Mouse (Mus musculus): ENCODE results near the gene Baz2a.

Baz2a gene

GRCm38 (mm10) chr10:128091564-128092505, at the start of gene Baz2a:
Gene Baz2a (plus strand): TSS chr10:128091577.
- TF ChIP-seq GATA4 (IDR thresholded peaks at IDR 0.05; ENCODE audit: insufficient replicate concordance, low read length): no peak; the same call in 1 of the 2 replicates

- no peak for TF ChIP-seq GATA4 (IDR thresholded peaks at IDR 0.05; ENCODE audit: insufficient replicate concordance, low read length)
Measured at GRCm38 (mm10) chr10:128041636-128042035, 49.7 kb upstream of the Baz2a start.

GRCm38 (mm10) chr10:128042466-128042865, 48.9 kb upstream of the Baz2a start:
- TF ChIP-seq GATA4 (IDR thresholded peaks at IDR 0.05; ENCODE audit: insufficient replicate concordance, low read length): no peak

GRCm38 (mm10) chr10:128043041-128043835, 48.1 kb upstream of the Baz2a start:
- no peak for TF ChIP-seq GATA4 (IDR thresholded peaks at IDR 0.05; ENCODE audit: insufficient replicate concordance, low read length)

GRCm38 (mm10) chr10:128048157-128048556, 43.2 kb upstream of the Baz2a start:
- TF ChIP-seq GATA4 (IDR thresholded peaks at IDR 0.05; ENCODE audit: insufficient replicate concordance, low read length): no peak

- TF ChIP-seq GATA4 (IDR thresholded peaks at IDR 0.05; ENCODE audit: insufficient replicate concordance, low read length): no peak
Measured at GRCm38 (mm10) chr10:128049741-128050140, 41.6 kb upstream of the Baz2a start.

- no peak for TF ChIP-seq GATA4 (IDR thresholded peaks at IDR 0.05; ENCODE audit: insufficient replicate concordance, low read length)
Measured at GRCm38 (mm10) chr10:128050355-128050754, 41.0 kb upstream of the Baz2a start.

GRCm38 (mm10) chr10:128051589-128051988, 39.8 kb upstream of the Baz2a start:
- TF ChIP-seq GATA4 (IDR thresholded peaks at IDR 0.05; ENCODE audit: insufficient replicate concordance, low read length): no peak

- TF ChIP-seq GATA4 (IDR thresholded peaks at IDR 0.05; ENCODE audit: insufficient replicate concordance, low read length): no peak
Measured at GRCm38 (mm10) chr10:128053001-128053400, 38.4 kb upstream of the Baz2a start.

- no peak for TF ChIP-seq GATA4 (IDR thresholded peaks at IDR 0.05; ENCODE audit: insufficient replicate concordance, low read length)
Measured at GRCm38 (mm10) chr10:128058184-128058583, 33.2 kb upstream of the Baz2a start.

GRCm38 (mm10) chr10:128058601-128059151, 32.7 kb upstream of the Baz2a start, which contains the start of gene Ptges3:
Gene Ptges3 (plus strand): TSS chr10:128058954.
- no peak; the same call in 1 of the 2 replicates for TF ChIP-seq GATA4 (IDR thresholded peaks at IDR 0.05; ENCODE audit: insufficient replicate concordance, low read length)

- no peak for TF ChIP-seq GATA4 (IDR thresholded peaks at IDR 0.05; ENCODE audit: insufficient replicate concordance, low read length)
Measured at GRCm38 (mm10) chr10:128059207-128059981, 32.0 kb upstream of the Baz2a start.

- TF ChIP-seq GATA4 (IDR thresholded peaks at IDR 0.05; ENCODE audit: insufficient replicate concordance, low read length): no peak
Measured at GRCm38 (mm10) chr10:128061109-128061508, 30.3 kb upstream of the Baz2a start.

- no peak for TF ChIP-seq GATA4 (IDR thresholded peaks at IDR 0.05; ENCODE audit: insufficient replicate concordance, low read length)
Measured at GRCm38 (mm10) chr10:128062221-128062989, 29.0 kb upstream of the Baz2a start.

Measured in liver, adult (tissue).